Mouse (Mus musculus) cerebellum, adult 2 months (tissue): ENCODE measurements around the gene Spata33.

Experiments
- CTCF ChIP-seq: fragments of 200-500 bp; IDR thresholded peaks from 2 replicates; pipeline ENCODE4 v1.5.1; 2011; ENCODE audit warnings: low read depth, mild to moderate bottlenecking, control low read depth, low read length, moderate library complexity, borderline replicate concordance; ENCODE audit not compliant: insufficient read depth
- POLR2A ChIP-seq: fragments of 200-500 bp; IDR thresholded peaks from 2 replicates; pipeline ENCODE4 v1.6.1; 2011; ENCODE audit warnings: low read length, control low read depth, borderline replicate concordance; ENCODE audit not compliant: insufficient read depth

DNA sequence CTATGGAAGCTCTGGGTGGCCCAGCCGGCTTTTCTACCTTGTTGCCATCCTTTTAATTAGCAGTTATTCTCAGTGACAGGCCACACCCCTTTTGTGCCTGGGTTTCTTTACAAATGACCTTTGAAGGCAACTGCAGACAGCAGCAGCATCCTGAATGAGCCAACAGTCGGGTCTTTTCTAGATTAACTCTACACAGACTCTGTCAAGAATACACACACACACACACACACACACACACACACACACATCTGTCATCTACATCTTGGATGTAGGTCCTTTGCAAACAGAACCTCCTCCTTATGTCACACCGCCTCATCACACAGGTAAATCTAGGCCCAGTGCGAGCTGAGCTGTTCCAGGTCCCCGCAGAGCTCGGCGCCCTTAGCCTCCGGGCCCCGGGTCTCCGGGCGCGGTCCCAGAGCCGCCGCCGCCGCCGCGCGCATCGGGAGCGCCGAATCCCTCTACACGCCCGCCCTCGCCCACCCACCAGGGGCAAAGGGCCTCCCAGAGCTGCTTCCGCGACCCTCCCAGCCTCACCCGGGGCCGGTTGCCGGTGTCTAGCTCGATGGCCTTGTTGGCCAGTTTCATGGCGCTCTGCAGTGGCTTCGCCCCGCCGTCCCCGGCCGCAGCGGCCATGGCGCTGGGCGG, 40.9 kb downstream of the Spata33 start:
- no peak for TF ChIP-seq CTCF
- TF ChIP-seq POLR2A, result no peak
